Mouse (Mus musculus) lung, postnatal 14 days (tissue): ENCODE data around the gene Pdpk1.

ENCODE experiments used
- DNase-seq: peaks from one replicate; pipeline ENCODE4 v3.0.0; 2021

Pdpk1 gene

GRCm38 (mm10) chr17:24030551-24030950 lies 120.2 kb downstream of the Pdpk1 start:
- DNase-seq, result no peak

- DNase-seq, result no peak
Measured at GRCm38 (mm10) chr17:24029477-24029876, 121.2 kb downstream of the Pdpk1 start.
